Mouse (Mus musculus) CH12.LX (cell line): ENCODE results near the gene Olfr1417. TPM values are rescaled to one million over a fixed set of nuclear protein-coding genes. Genes with fewer than 3 reads are reported as not detected.

Source experiments
- DNase-seq: peaks from one replicate; pipeline ENCODE4 v3.0.0-alpha.2; 2013; ENCODE audit errors: extremely low read depth
- H3K27ac ChIP-seq: 2 replicates; pipeline ENCODE4 v1.5.1; 2012; ENCODE audit warnings: low read depth, mild to moderate bottlenecking, control low read depth, moderate library complexity; ENCODE audit not compliant: insufficient read depth
- H3K27me3 ChIP-seq: replicated peaks from 2 replicates; pipeline ENCODE3; 2012; ENCODE audit warnings: inconsistent platforms
- H3K36me3 ChIP-seq, 2 experiments: replicated peaks in 1 of 2; 2 replicates each; pipeline versions ENCODE3 to v1.6.1; 2012; ENCODE audit warnings: inconsistent platforms in 1 of 2, low read length in 1 of 2, mild to moderate bottlenecking in 1 of 2, mixed read lengths in 1 of 2, moderate library complexity in 1 of 2; ENCODE audit not compliant: control insufficient read depth in 1 of 2, insufficient read depth in 1 of 2
- H3K4me1 ChIP-seq, 2 experiments: 2 replicates each; pipeline ENCODE4 v1.6.1; 2012; ENCODE audit warnings: inconsistent platforms in 1 of 2, moderate library complexity in 1 of 2; ENCODE audit not compliant: insufficient read depth in 2 of 2, control insufficient read depth in 1 of 2
- H3K4me2 ChIP-seq: 2 replicates; pipeline ENCODE4 v1.6.1; 2012; ENCODE audit warnings: low read depth, mild to moderate bottlenecking, control low read depth; ENCODE audit not compliant: poor library complexity, insufficient read depth, severe bottlenecking
- H3K4me3 ChIP-seq, 3 experiments: fragments of 150-350 bp in 1 of 3; sonication (generic) in 1 of 3; replicated peaks in 1 of 3; 2 replicates each; pipeline versions ENCODE3 to v1.5.1; 2011 to 2012; ENCODE audit warnings: low read depth in 2 of 3, low read length in 2 of 3, mild to moderate bottlenecking in 2 of 3, moderate library complexity in 2 of 3, control low read depth in 1 of 3, improper control_type of control experiment in 1 of 3, inconsistent platforms in 1 of 3, mixed read lengths in 1 of 3; ENCODE audit not compliant: poor library complexity in 1 of 3
- H3K79me2 ChIP-seq: replicated peaks from 2 replicates; pipeline ENCODE4 v1.6.1; 2012; ENCODE audit warnings: mild to moderate bottlenecking, moderate library complexity; ENCODE audit not compliant: control insufficient read depth, poor library complexity, insufficient read depth, severe bottlenecking; ENCODE audit errors: extremely low read depth
- H3K9ac ChIP-seq: 2 replicates; pipeline ENCODE4 v1.6.1; 2012; ENCODE audit warnings: low read depth, mild to moderate bottlenecking, control low read depth, moderate library complexity; ENCODE audit not compliant: insufficient read depth
- H3K9me3 ChIP-seq: replicated peaks from 2 replicates; pipeline ENCODE3; 2012; ENCODE audit warnings: low read length, inconsistent platforms, mixed read lengths
- CHD1 ChIP-seq: IDR thresholded peaks from 2 replicates; pipeline ENCODE4 v1.6.1; 2012; ENCODE audit warnings: low read depth, low read length, improper control_type of control experiment, inconsistent platforms
- CTCF ChIP-seq, 2 experiments: IDR thresholded peaks in 1 of 2; conservative IDR thresholded peaks in 1 of 2; 2 replicates each; pipeline ENCODE4 v1.5.1; 2011 to 2012; ENCODE audit warnings: low read depth in 2 of 2, low read length in 2 of 2, improper control_type of control experiment in 1 of 2, inconsistent platforms in 1 of 2, mild to moderate bottlenecking in 1 of 2, moderate library complexity in 1 of 2
- E2F4 ChIP-seq: IDR thresholded peaks from 2 replicates; pipeline ENCODE4 v1.6.1; 2011; ENCODE audit warnings: low read depth, low read length, improper control_type of control experiment; ENCODE audit not compliant: insufficient replicate concordance
- ELF1 ChIP-seq: IDR thresholded peaks from 2 replicates; pipeline ENCODE4 v1.6.1; 2014; ENCODE audit warnings: low read depth, mild to moderate bottlenecking, inconsistent platforms, low read length, improper control_type of control experiment
- EP300 ChIP-seq: IDR thresholded peaks from 2 replicates; pipeline ENCODE4 v1.6.1; 2011; ENCODE audit warnings: low read length, improper control_type of control experiment
- ETS1 ChIP-seq: conservative IDR thresholded peaks from 2 replicates; pipeline ENCODE4 v1.6.1; 2012; ENCODE audit warnings: low read depth, mild to moderate bottlenecking, inconsistent platforms, low read length, improper control_type of control experiment, moderate library complexity
- GABPA ChIP-seq: IDR thresholded peaks from 2 replicates; pipeline ENCODE4 v1.6.1; 2012; ENCODE audit warnings: low read depth, low read length, improper control_type of control experiment, inconsistent platforms; ENCODE audit not compliant: insufficient replicate concordance
- HCFC1 ChIP-seq: IDR thresholded peaks from 2 replicates; pipeline ENCODE4 v1.6.1; 2012; ENCODE audit warnings: low read depth, mild to moderate bottlenecking, inconsistent platforms, low read length, improper control_type of control experiment
- JUND ChIP-seq: conservative IDR thresholded peaks from 2 replicates; pipeline ENCODE4 v1.6.1; 2011; ENCODE audit warnings: low read depth, low read length, improper control_type of control experiment
- KAT2A ChIP-seq: IDR thresholded peaks from 2 replicates; pipeline ENCODE4 v1.6.1; 2012; ENCODE audit warnings: low read length, improper control_type of control experiment, inconsistent platforms; ENCODE audit not compliant: insufficient replicate concordance
- MAX ChIP-seq: IDR thresholded peaks from 2 replicates; pipeline ENCODE4 v1.6.1; 2011; ENCODE audit warnings: low read length, improper control_type of control experiment
- MAZ ChIP-seq: IDR thresholded peaks from 2 replicates; pipeline ENCODE4 v1.6.1; 2012; ENCODE audit warnings: low read depth, mild to moderate bottlenecking, inconsistent platforms, low read length, improper control_type of control experiment, moderate library complexity
- MEF2A ChIP-seq: IDR thresholded peaks from 2 replicates; pipeline ENCODE4 v1.6.1; 2014; ENCODE audit warnings: low read depth, mild to moderate bottlenecking, inconsistent platforms, low read length, improper control_type of control experiment, borderline replicate concordance
- MXI1 ChIP-seq: IDR thresholded peaks from 2 replicates; pipeline ENCODE4 v1.6.1; 2011; ENCODE audit warnings: mild to moderate bottlenecking, low read depth, low read length, improper control_type of control experiment
- NELFE ChIP-seq: IDR thresholded peaks from 2 replicates; pipeline ENCODE4 v1.6.1; 2011; ENCODE audit warnings: low read depth, low read length, improper control_type of control experiment
- NRF1 ChIP-seq: IDR thresholded peaks from 2 replicates; pipeline ENCODE4 v1.6.1; 2014; ENCODE audit warnings: low read depth, mild to moderate bottlenecking, inconsistent platforms, low read length, improper control_type of control experiment, moderate library complexity
- POLR2AphosphoS2 ChIP-seq: IDR thresholded peaks from 2 replicates; pipeline ENCODE4 v1.6.1; 2011; ENCODE audit warnings: low read depth, low read length, improper control_type of control experiment
- RAD21 ChIP-seq: IDR thresholded peaks from 2 replicates; pipeline ENCODE4 v1.6.1; 2011; ENCODE audit warnings: low read depth, mild to moderate bottlenecking, low read length, improper control_type of control experiment, moderate library complexity
- RCOR1 ChIP-seq: conservative IDR thresholded peaks from 2 replicates; pipeline ENCODE4 v1.6.1; 2012; ENCODE audit warnings: low read depth, mild to moderate bottlenecking, inconsistent platforms, low read length, improper control_type of control experiment
- SMC3 ChIP-seq: IDR thresholded peaks from 2 replicates; pipeline ENCODE4 v1.6.1; 2011; ENCODE audit warnings: low read depth, low read length, improper control_type of control experiment
- TBP ChIP-seq: conservative IDR thresholded peaks from 2 replicates; pipeline ENCODE4 v1.6.1; 2011; ENCODE audit warnings: low read depth, low read length, improper control_type of control experiment
- USF2 ChIP-seq: conservative IDR thresholded peaks from 2 replicates; pipeline ENCODE4 v1.6.1; 2011; ENCODE audit warnings: low read depth, low read length, improper control_type of control experiment
- ZC3H11A ChIP-seq: IDR thresholded peaks from 2 replicates; pipeline ENCODE4 v1.6.1; 2012; ENCODE audit warnings: low read depth, mild to moderate bottlenecking, inconsistent platforms, low read length, improper control_type of control experiment
- ZKSCAN1 ChIP-seq: IDR thresholded peaks from 2 replicates; pipeline ENCODE4 v1.6.1; 2012; ENCODE audit warnings: low read depth, inconsistent platforms, low read length, improper control_type of control experiment, borderline replicate concordance
- ZNF384 ChIP-seq: IDR thresholded peaks from 2 replicates; pipeline ENCODE4 v1.6.1; 2012; ENCODE audit warnings: low read depth, low read length, improper control_type of control experiment, inconsistent platforms
- dilution Hi-C: fragments of 300-500 bp; cut with MboI; formaldehyde crosslinking; loops from 2 replicates; pipeline ENCODE4 v1.14.3; 2020; ENCODE audit warnings: low sequenced_read_pairs; ENCODE audit not compliant: extremely low pct_unique_long_range_greater_than_20kb, extremely low pct_ligation_motif_present
- in situ Hi-C: fragments of 300-500 bp; cut with MboI; formaldehyde crosslinking; loops from 3 replicates; pipeline ENCODE4 v1.14.3; 2019; ENCODE audit warnings: low sequenced_read_pairs, low pct_ligation_motif_present, low pct_unique_long_range_greater_than_20kb, mixed read lengths
- polyA plus RNA-seq: library from polyadenylated mRNA; unstranded; fragments of >175 nt; gene quantifications from 2 replicates; pipeline ENCODE4 v1.2.1, GENCODE M21; 2012; ENCODE audit warnings: low read depth; ENCODE audit not compliant: insufficient read length
- total RNA-seq, 2 experiments: library from RNA; depleted of rRNA; stranded (reverse); fragments of 300-350 nt in 1 of 2; fragments of >200 nt in 1 of 2; gene quantifications; 2 replicates each; pipeline ENCODE4 v1.2.3; 2012 to 2014

The Olfr1417 gene
- total and polyA plus RNA-seq, 3 experiments, result not detected

DNA sequence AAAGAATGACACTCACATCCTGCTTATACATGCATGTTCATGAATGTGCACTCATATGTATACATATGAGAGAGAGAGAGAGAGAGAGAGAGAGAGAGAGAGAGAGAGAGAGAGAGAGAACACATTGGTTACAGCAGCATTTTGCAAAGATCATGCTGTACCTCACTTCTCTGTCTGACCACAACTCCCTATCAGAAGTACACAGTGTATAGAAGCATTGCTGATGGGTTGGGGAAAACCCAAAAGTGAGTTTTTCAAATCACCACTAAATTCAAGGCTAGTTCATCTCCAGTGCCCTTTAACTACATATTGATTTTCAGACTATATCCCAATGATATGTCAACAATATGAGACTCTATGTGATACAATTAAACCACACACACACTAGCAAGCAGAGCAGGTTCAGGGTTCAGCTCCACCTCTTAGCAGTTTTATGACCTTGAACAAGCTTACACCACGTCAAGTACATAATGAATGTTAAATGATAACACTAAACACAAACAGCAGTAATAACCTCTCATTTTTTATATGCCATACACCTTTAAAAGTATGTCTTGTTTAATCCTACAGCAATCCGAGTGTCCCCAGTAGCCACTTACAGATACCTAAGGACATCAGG lies 45.2 kb downstream of the Olfr1417 start:
- Histone ChIP-seq H3K79me2 (no peaks in the 10 kb centered on the region), H3K36me3 (no peaks in the 10 kb centered on the region), H3K27ac (no peak overlapping the region), H3K4me1 (peaks cover 4 to 9% of the 10 kb centered on the region in 2 experiments; a peak in 2 of 4 replicates), H3K27me3 (no peaks in the 10 kb centered on the region), H3K4me3 (no peak overlapping the region), H3K4me2 (no peak overlapping the region), H3K9ac (no peak overlapping the region), H3K9me3 (no peaks in the 10 kb centered on the region)
- TF ChIP-seq CTCF (conservative IDR thresholded peaks at IDR 0.05 in 1 of 2, IDR thresholded peaks at IDR 0.05 in 1 of 2; ENCODE audit: low read depth in 2 of 2, low read length in 2 of 2), result no peak
- TF ChIP-seq MAX, result no peak
- no peak for TF ChIP-seq NRF1
- TF ChIP-seq SMC3, result no peak
- no peak for TF ChIP-seq USF2
- TF ChIP-seq ETS1, result no peak
- TF ChIP-seq ZKSCAN1, result no peak
- TF ChIP-seq NELFE, result no peak
- TF ChIP-seq HCFC1, result no peak
- no peak for TF ChIP-seq GABPA
- TF ChIP-seq MEF2A, result no peak
- TF ChIP-seq KAT2A, result no peak
- TF ChIP-seq ZC3H11A, result no peak
- no peak for TF ChIP-seq POLR2AphosphoS2
- no peak for TF ChIP-seq MXI1
- TF ChIP-seq RAD21, result no peak
- TF ChIP-seq RCOR1, result no peak
- TF ChIP-seq MAZ, result no peak
- no peak for TF ChIP-seq ZNF384
- TF ChIP-seq JUND, result no peak
- dilution Hi-C loops, result no loop called here
- DNase-seq, result no peak
- in situ Hi-C loops, result no loop called here

- in situ Hi-C loops, result no loop called here
- Histone ChIP-seq H3K9me3 (no peaks in the 10 kb centered on the region), H3K4me2 (peak overlapping the region; percentile 92), H3K27me3 (no peaks in the 10 kb centered on the region), H3K27ac (no peak overlapping the region), H3K9ac (peak overlapping the region; percentile 11; the same call in 1 of the 2 replicates), H3K36me3 (no peaks in the 10 kb centered on the region), H3K4me1 (peaks cover 4 to 9% of the 10 kb centered on the region in 2 experiments; a peak in 2 of 4 replicates), H3K4me3 (peak overlapping the region in 1 of 3 experiments; percentile 11), H3K79me2 (no peaks in the 10 kb centered on the region)
- dilution Hi-C loops, result no loop called here
- DNase-seq, result no peak
- no peak for TF ChIP-seq MXI1
- TF ChIP-seq E2F4, result no peak
- no peak for TF ChIP-seq CHD1
- TF ChIP-seq USF2, result no peak
- no peak for TF ChIP-seq MAZ
- TF ChIP-seq ELF1, result no peak
- TF ChIP-seq GABPA, result no peak
- no peak for TF ChIP-seq ZC3H11A
- no peak for TF ChIP-seq EP300
- TF ChIP-seq NELFE, result no peak
- TF ChIP-seq HCFC1, result no peak
- TF ChIP-seq SMC3, result no peak
- no peak for TF ChIP-seq TBP
These were observed 47.2 kb downstream of the Olfr1417 start for GRCm38 (mm10) chr19:11791825-11792224.
